ENCODE assay signal across 7 mouse cellular contexts in the genomic region with DNA sequence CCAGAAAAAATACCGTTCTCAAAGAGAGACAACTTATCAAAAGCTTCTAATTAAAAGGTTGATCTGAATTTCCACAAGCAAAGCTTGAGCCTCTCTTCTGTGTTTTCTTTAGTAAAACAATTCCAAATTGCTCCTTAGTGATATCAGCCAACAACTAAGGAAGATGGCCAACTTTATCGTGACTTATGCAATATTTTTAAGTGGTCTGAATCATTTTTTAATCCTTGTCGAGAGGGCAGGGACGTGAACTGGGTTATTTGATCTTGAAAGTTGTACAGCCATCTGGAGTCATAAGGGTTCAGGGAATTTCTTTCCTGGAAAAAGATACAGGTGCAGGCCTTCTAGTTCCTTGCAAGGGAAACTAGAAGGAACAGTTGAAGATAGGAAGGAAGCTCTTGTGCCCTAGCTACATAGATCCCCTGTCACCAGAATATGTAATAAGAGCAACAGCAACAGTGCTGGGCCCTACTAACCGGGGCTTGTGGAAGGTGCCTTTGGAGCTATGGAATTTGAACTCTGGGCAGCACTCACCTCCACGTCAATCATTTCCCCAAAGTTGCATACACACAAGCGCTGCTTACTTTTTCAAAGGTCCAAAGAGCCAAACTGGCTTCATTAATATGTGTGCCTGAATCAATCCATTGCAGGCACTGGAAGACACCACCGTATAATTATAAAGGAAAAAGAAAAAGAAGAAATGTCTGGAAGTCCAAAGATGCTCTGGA. TPM values are rescaled to one million over a fixed set of nuclear protein-coding genes. Genes with fewer than 3 reads are reported as not detected.
DNase-seq lines count a peak whose midpoint lies in the region; ATAC-seq and TF ChIP-seq lines count a peak whose summit lies in the region.

No protein-coding gene starts in this region.

- WGBS in hindbrain, embryonic 15.5 days: 82% methylated on average over 8 of the region's 8 CpGs
- WGBS in hindbrain, embryonic 16.5 days: 78% methylated on average over 8 of the region's 8 CpGs
- 61% methylated on average over 8 of the region's 8 CpGs for WGBS in intestine, embryonic 16.5 days
- WGBS in liver, embryonic 14.5 days (ENCODE audit: insufficient replicate concordance): 71% methylated on average over 8 of the region's 8 CpGs

- H3K9me3 ChIP-seq in hindbrain, embryonic 15.5 days: no peaks in the 10 kb centered on the region
- no peaks in the 10 kb centered on the region for H3K9me3 ChIP-seq in hindbrain, embryonic 16.5 days (ENCODE audit: control insufficient read depth, low read length)
- no peaks in the 10 kb centered on the region for H3K9me3 ChIP-seq in intestine, embryonic 16.5 days (ENCODE audit: control insufficient read depth, low read length)
- H3K9me3 ChIP-seq in liver, embryonic 14.5 days (ENCODE audit: control insufficient read depth, low read length): no peaks in the 10 kb centered on the region

- H3K4me1 ChIP-seq in hindbrain, embryonic 15.5 days (replicated peaks): peaks cover 11% of the 10 kb centered on the region
- H3K4me1 ChIP-seq in hindbrain, embryonic 16.5 days (ENCODE audit: control insufficient read depth, insufficient read depth, low read depth, low read length): peaks cover 6% of the 10 kb centered on the region
- H3K4me1 ChIP-seq in bone marrow macrophage, adult 2 months (ENCODE audit: control insufficient read depth, insufficient read depth, low read length): peaks cover 48% of the 10 kb centered on the region
- H3K4me1 ChIP-seq in intestine, embryonic 16.5 days (ENCODE audit: control insufficient read depth, insufficient read depth, low read length): peaks cover 27% of the 10 kb centered on the region
- peaks cover 66 to 69% of the 10 kb centered on the region in 2 experiments for H3K4me1 ChIP-seq in liver, embryonic 14.5 days (replicated peaks; ENCODE audit: control insufficient read depth in 2 of 2, insufficient read depth in 2 of 2, low read length in 1 of 2)

- DNase-seq in liver, embryonic 14.5 days (ENCODE audit: low read depth in 3 of 3, low spot score in 3 of 3): no peak
- DNase-seq in cerebellum, postnatal 10 days: no peak
- no peak for DNase-seq in frontal cortex, postnatal 25 days (ENCODE audit: low spot score in 2 of 2)

- no peak overlapping the region for H3K27ac ChIP-seq in hindbrain, embryonic 15.5 days (replicated peaks)
- H3K27ac ChIP-seq in hindbrain, embryonic 16.5 days (ENCODE audit: low read depth, low read length): no peak overlapping the region
- peak overlapping the region; percentile 93 for H3K27ac ChIP-seq in bone marrow macrophage, adult 2 months (ENCODE audit: insufficient read depth, low read depth, low read length)
- peak overlapping the region; percentile 93 for H3K27ac ChIP-seq in intestine, embryonic 16.5 days (ENCODE audit: low read length)
- peak overlapping the region; percentile 96 for H3K27ac ChIP-seq in liver, embryonic 14.5 days

- TF ChIP-seq POLR2A in bone marrow macrophage, adult 2 months (IDR thresholded peaks at IDR 0.05; ENCODE audit: borderline replicate concordance, low read depth, low read length): no peak

- TF ChIP-seq EP300 in liver, embryonic 14.5 days (IDR thresholded peaks at IDR 0.05; ENCODE audit: low read depth): no peak

- H3K36me3 ChIP-seq in hindbrain, embryonic 15.5 days: 0 out of 2 replicates have a peak, but pooled peaks cover 2% of the 10 kb centered on the region
- H3K36me3 ChIP-seq in hindbrain, embryonic 16.5 days (ENCODE audit: control insufficient read depth, insufficient read depth, low read length): peaks cover 4% of the 10 kb centered on the region; the same call in 1 of the 2 replicates
- 0 out of 2 replicates have a peak, but pooled peaks cover 4% of the 10 kb centered on the region for H3K36me3 ChIP-seq in intestine, embryonic 16.5 days (ENCODE audit: control insufficient read depth, insufficient read depth, low read length)
- H3K36me3 ChIP-seq in liver, embryonic 14.5 days (replicated peaks; ENCODE audit: control insufficient read depth, insufficient read depth, low read depth): peaks cover 24% of the 10 kb centered on the region

- no peak for ATAC-seq in hindbrain, embryonic 15.5 days (ENCODE audit: low FRiP score, low read depth)
- no peak for ATAC-seq in hindbrain, embryonic 16.5 days
- no peak for ATAC-seq in intestine, embryonic 16.5 days
- ATAC-seq in liver, embryonic 14.5 days (ENCODE audit: insufficient read depth): no peak

- no peak overlapping the region for H3K4me3 ChIP-seq in hindbrain, embryonic 15.5 days
- H3K4me3 ChIP-seq in hindbrain, embryonic 16.5 days (ENCODE audit: low read length): no peak overlapping the region
- H3K4me3 ChIP-seq in bone marrow macrophage, adult 2 months (ENCODE audit: insufficient read depth, low read length): no peak overlapping the region
- peak overlapping the region; percentile 76; the same call in 1 of the 2 replicates for H3K4me3 ChIP-seq in intestine, embryonic 16.5 days (ENCODE audit: low read length)
- no peak overlapping the region for H3K4me3 ChIP-seq in liver, embryonic 14.5 days (ENCODE audit: insufficient read depth in 1 of 2, low read depth in 2 of 2, low read length in 2 of 2)

- H3K4me2 ChIP-seq in hindbrain, embryonic 15.5 days: 0 out of 2 replicates have a peak overlapping the region, but pooled peaks have one; percentile 78
- no peak overlapping the region for H3K4me2 ChIP-seq in hindbrain, embryonic 16.5 days (ENCODE audit: low read length)
- peak overlapping the region; percentile 78; the same call in 1 of the 2 replicates for H3K4me2 ChIP-seq in intestine, embryonic 16.5 days (ENCODE audit: low read depth, low read length)
- H3K4me2 ChIP-seq in liver, embryonic 14.5 days (ENCODE audit: low read depth): peak overlapping the region; percentile 70

- no peak for TF ChIP-seq CTCF in bone marrow macrophage, adult 2 months (IDR thresholded peaks at IDR 0.05; ENCODE audit: low read depth, low read length)
- no peak for TF ChIP-seq CTCF in liver, embryonic 14.5 days (IDR thresholded peaks at IDR 0.05; ENCODE audit: low read depth)

- H3K9ac ChIP-seq in hindbrain, embryonic 15.5 days: no peak overlapping the region
- no peak overlapping the region for H3K9ac ChIP-seq in hindbrain, embryonic 16.5 days (ENCODE audit: low read depth, low read length)
- peak overlapping the region; percentile 88 for H3K9ac ChIP-seq in intestine, embryonic 16.5 days (ENCODE audit: low read depth, low read length)
- 0 out of 2 replicates have a peak overlapping the region, but pooled peaks have one; percentile 98 for H3K9ac ChIP-seq in liver, embryonic 14.5 days (replicated peaks)

- no peaks in the 10 kb centered on the region for H3K27me3 ChIP-seq in hindbrain, embryonic 15.5 days
- no peaks in the 10 kb centered on the region for H3K27me3 ChIP-seq in hindbrain, embryonic 16.5 days (replicated peaks; ENCODE audit: control insufficient read depth, insufficient read depth, low read length)
- no peaks in the 10 kb centered on the region for H3K27me3 ChIP-seq in intestine, embryonic 16.5 days (replicated peaks; ENCODE audit: control insufficient read depth, insufficient read depth, low read length)
- no peaks in the 10 kb centered on the region for H3K27me3 ChIP-seq in liver, embryonic 14.5 days (ENCODE audit: control insufficient read depth, insufficient read depth, low read length)

RNA-seq across cellular contexts. Expression of gene Plin2, which starts 0.9 kb away (rescaled TPM):
- 48.3 and 51.9 TPM in 2 replicates for polyA plus RNA-seq in hindbrain, embryonic 15.5 days (2015; fragmentation: Nextera tagmentation; extraction: Ambion mirVana)
- 49.5 and 53.8 TPM in 2 replicates for polyA plus RNA-seq in hindbrain, embryonic 16.5 days (2015; fragmentation: Nextera tagmentation; extraction: Ambion mirVana)
- polyA plus RNA-seq in bone marrow macrophage, adult 2 months (2012; ENCODE audit: insufficient read depth, insufficient read length, missing spikeins): 397 and 415 TPM in 2 replicates
- polyA plus RNA-seq in intestine, embryonic 16.5 days (2015; fragmentation: Nextera tagmentation; extraction: Ambion mirVana): 248 and 316 TPM in 2 replicates
- polyA plus RNA-seq in liver, embryonic 14.5 days (2012; rRNA removed): 89.7 and 108 TPM in 2 replicates
- 159 and 166 TPM in 2 replicates for polyA plus RNA-seq in liver, embryonic 14.5 days (2014; fragmentation: Nextera tagmentation; extraction: Ambion mirVana)

RNA-seq across cellular contexts. Expression of gene Haus6, which starts 58.9 kb away (rescaled TPM):
- polyA plus RNA-seq in hindbrain, embryonic 15.5 days (2015; fragmentation: Nextera tagmentation; extraction: Ambion mirVana): 6.5 and 7.5 TPM in 2 replicates
- polyA plus RNA-seq in hindbrain, embryonic 16.5 days (2015; fragmentation: Nextera tagmentation; extraction: Ambion mirVana): 5.0 and 5.5 TPM in 2 replicates
- 7.3 and 8.8 TPM in 2 replicates for polyA plus RNA-seq in bone marrow macrophage, adult 2 months (2012; ENCODE audit: insufficient read depth, insufficient read length, missing spikeins)
- polyA plus RNA-seq in intestine, embryonic 16.5 days (2015; fragmentation: Nextera tagmentation; extraction: Ambion mirVana): 9.2 and 10.1 TPM in 2 replicates
- polyA plus RNA-seq in liver, embryonic 14.5 days (2012; rRNA removed): 3.8 and 5.7 TPM in 2 replicates
- 12.7 and 14.2 TPM in 2 replicates for polyA plus RNA-seq in liver, embryonic 14.5 days (2014; fragmentation: Nextera tagmentation; extraction: Ambion mirVana)

Comparison
In these comparisons a context has a peak if more than half of its experiments do, and no peak if none do; other contexts are left out.
1. H3K27ac ChIP-seq: peak in bone marrow macrophage, adult 2 months (single experiment), intestine, embryonic 16.5 days (single experiment) and liver, embryonic 14.5 days (single experiment); none in hindbrain, embryonic 15.5 days (single experiment) and hindbrain, embryonic 16.5 days (single experiment).
2. H3K9ac ChIP-seq: peak in intestine, embryonic 16.5 days (single experiment) and liver, embryonic 14.5 days (single experiment); none in hindbrain, embryonic 15.5 days (single experiment) and hindbrain, embryonic 16.5 days (single experiment).